Mouse (Mus musculus): ENCODE measurements around the gene Fahd1. TPM values are rescaled to one million over a fixed set of nuclear protein-coding genes. Genes with fewer than 3 reads are reported as not detected.

Gene Fahd1
- total and polyA plus RNA-seq, 2 experiments from 2014 or later = 15.6 to 16.6 TPM

DNA sequence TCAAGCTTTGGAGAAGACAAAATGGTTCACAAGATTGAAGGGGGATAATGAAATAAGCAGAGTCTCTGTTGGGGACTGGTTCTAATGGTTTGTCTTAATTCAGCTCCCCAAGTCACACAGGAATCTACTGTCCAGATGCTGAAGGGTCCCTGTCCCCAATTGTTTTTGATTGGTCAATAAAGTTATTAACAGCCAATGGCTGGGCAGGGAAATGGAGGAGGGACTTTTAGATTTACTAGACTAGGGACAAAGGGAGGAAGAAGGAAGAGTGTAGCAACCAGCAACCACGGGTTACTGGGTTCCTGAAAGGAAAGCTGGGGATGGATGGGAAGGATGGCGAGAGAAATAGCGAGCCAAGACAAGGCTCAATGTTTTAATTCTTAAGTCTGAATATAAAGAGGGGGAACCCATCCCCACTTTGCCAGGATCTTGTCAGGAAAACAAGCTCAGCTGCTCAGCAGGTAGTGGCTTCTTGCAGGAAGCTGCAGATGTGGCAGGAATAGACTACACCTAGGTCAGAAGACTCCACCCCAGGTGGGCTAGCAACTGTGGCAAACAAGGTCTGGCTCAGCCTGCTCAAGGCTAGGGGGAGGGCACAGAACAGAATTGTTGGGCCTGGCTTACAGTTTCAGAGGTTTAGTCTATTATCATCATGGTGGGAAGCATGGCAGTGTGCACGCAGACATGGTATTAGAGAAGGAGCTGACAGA is 23.7 kb upstream of the Fahd1 start:
- ATAC-seq = no peak
- WGBS = 40% methylated on average over 4 of the region's 4 CpGs
- TF ChIP-seq CTCF (IDR thresholded peaks at IDR 0.05; ENCODE audit: low read depth) = no peak

DNA sequence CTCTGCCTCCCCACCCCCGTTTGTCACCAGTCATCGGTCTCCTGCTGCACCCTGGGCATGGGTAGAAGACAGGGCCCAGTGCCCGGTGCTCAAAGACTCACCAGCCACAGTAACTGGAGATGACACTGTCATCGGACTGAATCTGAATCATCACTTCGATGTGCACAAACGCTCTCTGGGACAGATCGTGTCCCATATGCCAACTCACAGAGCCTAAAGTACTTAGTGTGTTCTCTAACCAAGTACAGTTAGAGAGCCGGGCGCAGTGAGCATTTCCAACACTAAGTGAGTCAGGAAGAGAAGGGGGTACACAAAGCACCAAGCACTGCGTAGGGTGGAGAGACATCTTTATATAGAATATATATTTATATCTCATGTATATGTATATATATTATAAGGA is 17.8 kb upstream of the Fahd1 start:
- 94% methylated on average over 10 of the region's 10 CpGs for WGBS
- Histone ChIP-seq H3K9ac (no peak overlapping the region), H3K36me3 (ENCODE audit: insufficient read depth) (peaks cover 17% of the 10 kb centered on the region; the same call in 1 of the 2 replicates), H3K4me3 (ENCODE audit: low read depth, low read length) (no peak overlapping the region), H3K4me2 (ENCODE audit: low read depth) (no peak overlapping the region), H3K27me3 (ENCODE audit: insufficient read depth, low read length) (no peaks in the 10 kb centered on the region), H3K27ac (ENCODE audit: low read depth, low read length) (no peak overlapping the region), H3K9me3 (ENCODE audit: low read length) (no peaks in the 10 kb centered on the region), H3K4me1 (ENCODE audit: insufficient read depth) (no peaks in the 10 kb centered on the region)
- no peak for TF ChIP-seq CTCF (IDR thresholded peaks at IDR 0.05; ENCODE audit: low read depth)
- no peak for DNase-seq
- no peak for ATAC-seq

More for the DNA sequence above, 23.7 kb upstream of the Fahd1 start:
- no peak overlapping the region for H3K4me2 ChIP-seq (ENCODE audit: low read depth)
- H3K27ac ChIP-seq (ENCODE audit: low read depth, low read length) = no peak overlapping the region
- no peaks in the 10 kb centered on the region for H3K4me1 ChIP-seq (ENCODE audit: insufficient read depth)
- no peak overlapping the region for H3K9ac ChIP-seq
- no peaks in the 10 kb centered on the region for H3K27me3 ChIP-seq (ENCODE audit: insufficient read depth, low read length)
- no peak overlapping the region for H3K4me3 ChIP-seq (ENCODE audit: low read depth, low read length)
- DNase-seq = no peak
- H3K9me3 ChIP-seq (ENCODE audit: low read length) = no peaks in the 10 kb centered on the region
- H3K36me3 ChIP-seq (ENCODE audit: insufficient read depth) = no peaks in the 10 kb centered on the region

DNA sequence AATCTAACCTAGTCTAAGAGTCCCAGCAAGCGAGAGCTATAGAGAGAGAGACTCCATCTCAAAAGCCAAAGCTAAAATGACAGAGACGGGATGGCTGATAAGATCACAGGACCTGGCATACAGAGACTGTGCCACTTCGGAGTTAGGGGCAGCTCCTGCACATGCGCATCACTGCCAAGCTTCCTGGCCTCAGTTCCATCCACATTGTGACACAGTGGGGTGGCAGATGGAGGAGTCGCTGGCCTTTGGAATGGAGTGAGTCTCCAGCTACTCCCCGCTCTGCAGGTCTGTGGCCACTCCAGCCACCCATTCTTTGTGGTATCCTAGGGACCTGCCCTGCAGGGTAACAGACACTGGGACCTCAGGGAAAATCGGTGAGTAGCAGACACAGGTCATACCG is 15.6 kb upstream of the Fahd1 start, which contains the start of gene Igfals:
Gene Igfals, plus strand, starts transcription at position 222 of the 400 bp plus-strand sequence.
- Histone ChIP-seq H3K4me2 (ENCODE audit: low read depth) (no peak within 1 kb of the TSS), H3K4me1 (ENCODE audit: insufficient read depth) (no peaks in the 10 kb centered on the region), H3K27me3 (ENCODE audit: insufficient read depth, low read length) (no peaks in the 10 kb centered on the region), H3K36me3 (ENCODE audit: insufficient read depth) (peaks cover 35% of the 10 kb centered on the region), H3K4me3 (ENCODE audit: low read depth, low read length) (no peak within 1 kb of the TSS), H3K9me3 (ENCODE audit: low read length) (no peaks in the 10 kb centered on the region), H3K9ac (no peak within 1 kb of the TSS), H3K27ac (ENCODE audit: low read depth, low read length) (no peak within 1 kb of the TSS)
- no peak for ATAC-seq
- DNase-seq = no peak
- TF ChIP-seq CTCF (IDR thresholded peaks at IDR 0.05; ENCODE audit: low read depth) = no peak
- WGBS = 91% methylated on average over 8 of the region's 8 CpGs

DNA sequence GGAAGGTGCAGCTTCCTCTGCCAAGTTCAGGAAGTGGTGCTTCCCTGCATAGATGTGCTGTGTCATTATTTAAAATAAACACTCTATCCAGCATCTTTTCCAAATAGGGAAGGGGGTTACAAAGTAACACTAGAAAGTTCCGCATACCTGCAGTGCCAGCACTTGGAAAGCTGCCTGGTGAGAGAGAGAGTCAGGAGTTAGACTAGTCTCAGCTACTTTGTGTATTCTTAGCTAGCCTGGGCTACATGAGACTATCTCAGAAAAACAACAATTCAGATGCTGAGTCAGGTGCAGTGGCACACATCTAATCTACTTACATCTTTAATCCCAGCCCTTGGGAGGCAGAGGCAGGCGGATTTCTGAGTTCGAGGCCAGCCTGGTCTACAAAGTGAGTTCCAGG is 11.6 kb upstream of the Fahd1 start:
- DNase-seq (no peak), ATAC-seq (no peak)
- Histone ChIP-seq H3K27me3 (ENCODE audit: insufficient read depth, low read length) (no peaks in the 10 kb centered on the region), H3K4me3 (ENCODE audit: low read depth, low read length) (no peak overlapping the region), H3K36me3 (ENCODE audit: insufficient read depth) (peaks cover 49% of the 10 kb centered on the region), H3K9me3 (ENCODE audit: low read length) (no peaks in the 10 kb centered on the region), H3K4me2 (ENCODE audit: low read depth) (no peak overlapping the region), H3K4me1 (ENCODE audit: insufficient read depth) (no peaks in the 10 kb centered on the region), H3K9ac (no peak overlapping the region), H3K27ac (ENCODE audit: low read depth, low read length) (no peak overlapping the region)
- 96% methylated on average over 3 of the region's 3 CpGs for WGBS
- no peak for TF ChIP-seq CTCF (IDR thresholded peaks at IDR 0.05; ENCODE audit: low read depth)

DNA sequence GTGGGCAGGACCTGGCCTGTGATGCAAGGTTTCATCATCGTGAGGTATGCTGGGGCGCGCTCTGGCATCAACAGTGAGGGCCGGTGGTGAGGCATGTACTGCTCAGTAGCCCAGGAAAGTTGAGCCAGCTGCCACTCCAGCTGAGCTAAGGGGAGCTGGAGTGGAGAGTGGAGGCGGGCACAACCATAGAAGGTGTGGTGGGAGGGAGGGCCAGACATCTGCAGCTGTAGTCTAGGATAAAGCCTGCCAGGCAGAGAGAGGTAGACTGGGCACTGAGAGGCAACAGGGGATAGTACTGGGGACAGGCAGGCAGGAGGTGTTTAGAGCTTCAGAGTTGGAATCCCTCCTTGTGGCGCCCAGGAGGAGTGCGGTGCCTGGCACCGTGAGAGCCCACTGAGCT is 9.9 kb upstream of the Fahd1 start:
- no peak for DNase-seq
- no peak overlapping the region for H3K4me3 ChIP-seq (ENCODE audit: low read depth, low read length)
- no peak overlapping the region for H3K9ac ChIP-seq
- no peaks in the 10 kb centered on the region for H3K9me3 ChIP-seq (ENCODE audit: low read length)
- peaks cover 64% of the 10 kb centered on the region for H3K36me3 ChIP-seq (ENCODE audit: insufficient read depth)
- H3K4me1 ChIP-seq (ENCODE audit: insufficient read depth) = no peaks in the 10 kb centered on the region
- no peak overlapping the region for H3K4me2 ChIP-seq (ENCODE audit: low read depth)
- 90% methylated on average over 8 of the region's 8 CpGs for WGBS
- no peak for TF ChIP-seq CTCF (IDR thresholded peaks at IDR 0.05; ENCODE audit: low read depth)
- ATAC-seq = no peak
- H3K27me3 ChIP-seq (ENCODE audit: insufficient read depth, low read length) = no peaks in the 10 kb centered on the region
- H3K27ac ChIP-seq (ENCODE audit: low read depth, low read length) = no peak overlapping the region

DNA sequence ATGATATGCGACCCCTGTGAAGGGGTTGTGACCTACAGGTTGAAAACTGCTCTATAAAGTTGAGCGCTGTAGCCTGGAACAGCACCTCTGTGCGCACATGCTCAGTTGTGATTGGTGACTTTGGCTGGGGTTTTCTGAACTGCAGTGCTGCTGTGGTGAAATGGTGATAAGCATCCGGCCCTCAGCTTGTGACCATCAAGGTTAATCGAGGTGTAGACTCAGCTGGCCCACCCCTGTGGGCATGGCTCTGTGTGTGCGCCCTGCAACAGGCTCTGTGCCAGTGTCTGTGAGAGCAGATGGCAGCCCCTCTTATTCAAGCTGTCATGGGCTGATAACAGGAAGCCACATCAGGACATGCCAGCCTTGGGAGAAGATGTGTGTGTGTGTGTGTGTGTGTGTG is 8.8 kb upstream of the Fahd1 start:
- 78% methylated on average over 6 of the region's 6 CpGs for WGBS
- no peak for DNase-seq

DNA sequence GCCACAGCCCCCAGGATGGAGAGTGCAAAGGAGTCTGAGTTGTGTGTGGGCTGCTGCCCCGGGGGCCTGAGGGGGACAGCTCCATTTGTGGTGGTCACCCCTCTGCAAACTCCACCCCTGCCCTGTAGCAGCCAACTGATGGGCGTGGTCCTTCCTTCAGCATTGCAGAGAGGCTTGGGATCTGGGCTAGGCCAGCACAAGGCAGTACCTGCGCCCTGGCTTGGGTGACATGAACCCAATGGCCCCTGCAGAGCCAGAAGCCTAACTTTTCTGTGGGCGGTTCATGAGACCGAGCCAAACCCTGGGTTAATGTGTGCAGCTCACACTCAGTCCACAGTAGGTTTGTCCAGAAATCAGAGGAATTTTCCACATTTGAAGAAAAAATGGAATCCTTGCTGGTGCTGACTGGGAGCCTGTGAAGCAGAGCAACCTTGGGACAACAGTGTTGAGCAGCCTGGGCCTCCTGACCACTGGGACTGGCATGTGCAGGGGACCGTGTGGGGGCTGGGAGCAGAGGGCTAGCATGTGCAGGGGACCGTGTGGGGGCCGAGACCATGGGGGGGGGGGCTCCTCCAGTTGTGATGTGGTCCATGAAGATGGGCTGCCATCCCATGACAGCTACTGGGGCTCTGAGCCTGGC is 7.8 kb upstream of the Fahd1 start:
- H3K36me3 ChIP-seq (ENCODE audit: insufficient read depth) = peaks cover 64% of the 10 kb centered on the region

More for the DNA sequence above, 8.8 kb upstream of the Fahd1 start:
- Histone ChIP-seq H3K27ac (ENCODE audit: low read depth, low read length) (no peak overlapping the region), H3K36me3 (ENCODE audit: insufficient read depth) (peaks cover 65% of the 10 kb centered on the region), H3K4me3 (ENCODE audit: low read depth, low read length) (no peak overlapping the region), H3K27me3 (ENCODE audit: insufficient read depth, low read length) (no peaks in the 10 kb centered on the region), H3K4me2 (ENCODE audit: low read depth) (no peak overlapping the region), H3K9ac (no peak overlapping the region), H3K9me3 (ENCODE audit: low read length) (no peaks in the 10 kb centered on the region), H3K4me1 (ENCODE audit: insufficient read depth) (no peaks in the 10 kb centered on the region)
- ATAC-seq = peak; percentile 61
- TF ChIP-seq CTCF (IDR thresholded peaks at IDR 0.05; ENCODE audit: low read depth) = no peak

More for the DNA sequence above, 7.8 kb upstream of the Fahd1 start:
- H3K4me2 ChIP-seq (ENCODE audit: low read depth) = no peak overlapping the region
- DNase-seq = no peak
- no peak overlapping the region for H3K9ac ChIP-seq
- no peak for ATAC-seq
- H3K4me1 ChIP-seq (ENCODE audit: insufficient read depth) = no peaks in the 10 kb centered on the region
- no peak overlapping the region for H3K27ac ChIP-seq (ENCODE audit: low read depth, low read length)
- H3K9me3 ChIP-seq (ENCODE audit: low read length) = no peaks in the 10 kb centered on the region
- H3K27me3 ChIP-seq (ENCODE audit: insufficient read depth, low read length) = no peaks in the 10 kb centered on the region
- WGBS = 89% methylated on average over 8 of the region's 8 CpGs
- no peak for TF ChIP-seq CTCF (IDR thresholded peaks at IDR 0.05; ENCODE audit: low read depth)
- H3K4me3 ChIP-seq (ENCODE audit: low read depth, low read length) = no peak overlapping the region
